28 mouse cellular contexts compared by ENCODE assay signal in the genomic region with DNA sequence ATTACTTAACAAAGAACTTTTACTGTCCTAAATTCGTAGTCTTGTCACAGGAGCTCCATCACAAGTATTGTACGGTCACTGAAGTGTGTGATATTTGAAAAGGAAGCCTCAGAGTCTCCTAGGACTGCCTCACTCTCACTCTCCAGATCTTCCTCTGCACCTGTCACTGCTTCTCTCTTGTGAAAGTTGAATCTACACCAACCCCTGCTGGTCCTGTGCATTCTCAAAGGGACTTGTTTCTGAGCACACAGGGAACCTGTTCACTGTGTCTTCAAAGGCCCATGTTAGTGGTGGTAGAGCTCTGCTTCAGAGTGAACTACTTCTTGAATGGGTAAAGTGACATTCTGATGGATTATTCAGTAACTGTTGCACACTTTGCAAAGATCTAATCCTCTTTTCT.
DNase-seq lines count a peak whose midpoint lies in the region; ATAC-seq and TF ChIP-seq lines count a peak whose summit lies in the region.
"Had no signal": no experiment of that assay in that cellular context is flagged by ENCODE, and none has a peak within 500 bp of the region (broad histone marks: within the 10 kb centered on the region; RNA-seq: fewer than 3 reads in every experiment).

No protein-coding gene starts in this region.

- no peaks in the 10 kb centered on the region for H3K27me3 ChIP-seq in thymus, adult 2 months (ENCODE audit: control insufficient read depth, insufficient read depth, low read length)
- no peaks in the 10 kb centered on the region for H3K27me3 ChIP-seq in hindbrain, embryonic 11.5 days (ENCODE audit: control insufficient read depth, insufficient read depth, low read length)
- H3K27me3 ChIP-seq: CH12.LX; embryonic facial prominence, embryonic 13.5 days; embryonic facial prominence, embryonic 15.5 days; forebrain, embryonic 12.5 days; Patski had no signal

- 70% methylated on average over 2 of the region's 2 CpGs for WGBS in thymus, adult 2 months
- WGBS in hindbrain, embryonic 11.5 days: 82% methylated on average over 2 of the region's 2 CpGs

- no peak for ATAC-seq in hindbrain, embryonic 11.5 days (ENCODE audit: low FRiP score)
- ATAC-seq: activated CD4-positive, CD25-positive, alpha-beta regulatory T cell, adult 4 months; CD4-positive, CD25-positive, alpha-beta regulatory T cell, adult 4 months; forebrain, embryonic 14.5 days; forebrain, embryonic 16.5 days; Patski had no signal

- no peaks in the 10 kb centered on the region for H3K36me3 ChIP-seq in thymus, adult 2 months (ENCODE audit: control insufficient read depth, insufficient read depth, low read length)
- H3K36me3 ChIP-seq in hindbrain, embryonic 11.5 days (ENCODE audit: control insufficient read depth, insufficient read depth, low read length): no peaks in the 10 kb centered on the region
- H3K36me3 ChIP-seq: embryonic facial prominence, embryonic 13.5 days; embryonic facial prominence, embryonic 15.5 days; forebrain, embryonic 10.5 days; forebrain, embryonic 12.5 days; G1E had no signal

- H3K4me2 ChIP-seq in hindbrain, embryonic 11.5 days (replicated peaks; ENCODE audit: low read depth, low read length): no peak overlapping the region
- H3K4me2 ChIP-seq: embryonic facial prominence, embryonic 13.5 days; embryonic facial prominence, embryonic 15.5 days; forebrain, embryonic 12.5 days had no signal

- no peak overlapping the region for H3K27ac ChIP-seq in thymus, adult 2 months (ENCODE audit: control insufficient read depth, insufficient read depth, low read length)
- no peak overlapping the region for H3K27ac ChIP-seq in gastrocnemius, adult 2 months
- no peak overlapping the region for H3K27ac ChIP-seq in hindbrain, embryonic 11.5 days (ENCODE audit: low read depth, low read length)
- H3K27ac ChIP-seq: embryonic facial prominence, embryonic 13.5 days; embryonic facial prominence, embryonic 15.5 days; forebrain, embryonic 10.5 days; forebrain, embryonic 12.5 days had no signal

- no peak for TF ChIP-seq POLR2A in thymus, adult 2 months (IDR thresholded peaks at IDR 0.05; ENCODE audit: control insufficient read depth, extremely low read depth, insufficient read depth, low read length, poor library complexity)

- no peak overlapping the region for H3K9ac ChIP-seq in hindbrain, embryonic 11.5 days (ENCODE audit: low read depth, low read length)
- H3K9ac ChIP-seq: embryonic facial prominence, embryonic 13.5 days; embryonic facial prominence, embryonic 15.5 days; forebrain, embryonic 12.5 days had no signal

- peaks cover 2% of the 10 kb centered on the region; the same call in 1 of the 2 replicates for H3K9me3 ChIP-seq in hindbrain, embryonic 11.5 days (ENCODE audit: control insufficient read depth, low read length)
- H3K9me3 ChIP-seq: embryonic facial prominence, embryonic 15.5 days had no signal

- H3K4me1 ChIP-seq in thymus, adult 2 months (replicated peaks; ENCODE audit: control insufficient read depth, insufficient read depth, low read length): no peaks in the 10 kb centered on the region
- no peaks in the 10 kb centered on the region for H3K4me1 ChIP-seq in hindbrain, embryonic 11.5 days (replicated peaks; ENCODE audit: control insufficient read depth, insufficient read depth, low read length)
- H3K4me1 ChIP-seq: embryonic facial prominence, embryonic 13.5 days; embryonic facial prominence, embryonic 15.5 days; forebrain, embryonic 10.5 days; forebrain, embryonic 12.5 days had no signal

- no peak for TF ChIP-seq CTCF in thymus, adult 2 months (IDR thresholded peaks at IDR 0.05; ENCODE audit: borderline replicate concordance, control insufficient read depth, extremely low read depth, insufficient read depth, low read length, poor library complexity)
- no peak for TF ChIP-seq CTCF in gastrocnemius, adult 2 months (IDR thresholded peaks at IDR 0.05)

- intact Hi-C loops in gastrocnemius, adult 2 months (cut with DNase I): no loop called here

- DNase-seq in thymus, adult 2 months: peak; percentile 49
- no peak for DNase-seq in thymus, postnatal 0 days (ENCODE audit: low spot score)
- DNase-seq in thymus, postnatal 25 days: peak; percentile 48
- peak; percentile 54 for DNase-seq in thymus, postnatal 4 days
- DNase-seq in gastrocnemius, adult 2 months: no peak
- DNase-seq in hindbrain, embryonic 11.5 days (ENCODE audit: low spot score): no peak
- DNase-seq: adrenal gland, adult 8-10 months; adrenal gland, postnatal 25 days; B cell, adult 2 months; cerebellum, adult 11 months; cerebellum, adult 18-20 months; cerebellum, adult 8-10 months; cerebellum, adult 9-11 months; cerebellum, postnatal 14 days; cerebellum, postnatal 36 days; embryo, embryonic 11 days had no signal

- no peak overlapping the region for H3K4me3 ChIP-seq in thymus, adult 2 months (ENCODE audit: control insufficient read depth, insufficient read depth, low read length)
- H3K4me3 ChIP-seq in gastrocnemius, adult 2 months: no peak overlapping the region
- no peak overlapping the region for H3K4me3 ChIP-seq in hindbrain, embryonic 11.5 days (ENCODE audit: low read depth, low read length)
- H3K4me3 ChIP-seq: embryonic facial prominence, embryonic 13.5 days; embryonic facial prominence, embryonic 15.5 days; erythroblast, embryonic 14.5 days; forebrain, embryonic 10.5 days; forebrain, embryonic 12.5 days had no signal

Comparison
In these comparisons a context has a peak if more than half of its experiments do, and no peak if none do; other contexts are left out.
1. DNase-seq: peak in thymus, adult 2 months (single experiment), thymus, postnatal 25 days (single experiment) and thymus, postnatal 4 days (single experiment); none in thymus, postnatal 0 days (single experiment), gastrocnemius, adult 2 months (single experiment) and hindbrain, embryonic 11.5 days (single experiment).